Mouse (Mus musculus) left cerebral cortex, adult 2 months (tissue): ENCODE data around the gene Rbfox3. TPM values are rescaled to one million over a fixed set of nuclear protein-coding genes. Genes with fewer than 3 reads are reported as not detected.

Experiments used
- DNase-seq, 2 experiments: peaks; one replicate each; pipeline ENCODE4 v3.0.0; 2021 to 2022; ENCODE audit warnings: low spot score in 2 of 2, mixed read lengths in 1 of 2; ENCODE audit errors: extremely low spot score in 1 of 2
- H3K27ac ChIP-seq: fragments of 200-600 bp; 2 replicates; pipeline ENCODE4 v1.8.1; 2022
- H3K4me3 ChIP-seq: fragments of 200-600 bp; 2 replicates; pipeline ENCODE4 v1.8.1; 2022
- CTCF ChIP-seq: fragments of 200-600 bp; IDR thresholded peaks from 2 replicates; pipeline ENCODE4 v1.8.1; 2022; ENCODE audit warnings: antibody characterized with exemption, mild to moderate bottlenecking, moderate library complexity
- intact Hi-C: fragments of 180-260 bp; cut with DNase I; formaldehyde crosslinking; loops from one replicate; pipeline ENCODE4 v1.15.1; 2025
- total RNA-seq, 2 experiments: library from RNA; stranded (reverse); gene quantifications; 2 replicates each; pipeline ENCODE4 v1.2.3; 2021

The Rbfox3 gene
- total RNA-seq, 2 experiments from 2014 or later = 345 to 353 TPM

GRCm38 (mm10) chr11:118748622-118749021 is 162.8 kb downstream of the Rbfox3 start:
- TF ChIP-seq CTCF = no peak

DNA sequence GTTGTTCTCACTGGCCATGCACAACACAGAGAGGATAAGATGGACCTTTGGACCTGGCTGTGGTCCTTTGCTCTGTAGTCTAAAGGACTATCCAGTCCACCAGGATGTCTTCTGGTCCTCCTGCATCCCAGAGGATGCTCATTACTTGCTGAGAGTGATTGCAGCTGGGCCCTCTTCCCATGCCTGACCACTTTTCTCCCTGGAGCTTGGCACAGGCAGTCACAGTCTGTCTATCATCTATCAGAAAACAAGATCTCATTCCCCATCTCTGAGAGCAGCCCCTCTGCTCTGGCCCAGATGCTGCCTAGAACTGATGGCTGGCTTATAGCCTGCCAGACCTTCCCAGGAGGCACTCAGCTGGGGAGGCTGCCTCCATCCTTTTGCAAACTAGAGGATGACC is 166.1 kb downstream of the Rbfox3 start:
- no peak for DNase-seq
- H3K27ac ChIP-seq = peak overlapping the region; percentile 7
- no peak for TF ChIP-seq CTCF
- intact Hi-C loops = no loop called here
- H3K4me3 ChIP-seq = no peak overlapping the region

More at GRCm38 (mm10) chr11:118748622-118749021, 162.8 kb downstream of the Rbfox3 start:
- DNase-seq = no peak
- Histone ChIP-seq H3K27ac (no peak overlapping the region), H3K4me3 (no peak overlapping the region)
- intact Hi-C loops = no loop called here

GRCm38 (mm10) chr11:118744782-118745181 is 166.6 kb downstream of the Rbfox3 start:
- DNase-seq = peak; percentile 60 to 67
- Histone ChIP-seq H3K4me3 (no peak overlapping the region), H3K27ac (peak overlapping the region; percentile 7; the same call in 1 of the 2 replicates)
- intact Hi-C loops = loop anchor here (5.0 kb wide), 1 partner anchor 233 kb away; no protein-coding TSS in a partner anchor
- TF ChIP-seq CTCF = no peak

- intact Hi-C loops = loop anchor here (5.0 kb wide), 1 partner anchor 235 kb away; no protein-coding TSS in a partner anchor
- Histone ChIP-seq H3K27ac (no peak overlapping the region), H3K4me3 (no peak overlapping the region)
- peak; percentile 72 for TF ChIP-seq CTCF
- DNase-seq = peak in 1 of 2 experiments; percentile 66
Measured at GRCm38 (mm10) chr11:118742762-118743161, 168.6 kb downstream of the Rbfox3 start.

- intact Hi-C loops = loop anchor here (5.0 kb wide), 1 partner anchor 236 kb away; no protein-coding TSS in a partner anchor
- H3K27ac ChIP-seq = peak overlapping the region; percentile 36; the same call in 1 of the 2 replicates
- no peak for DNase-seq
- H3K4me3 ChIP-seq = no peak overlapping the region
- TF ChIP-seq CTCF = peak; percentile 53
Measured at GRCm38 (mm10) chr11:118741262-118741661, 170.1 kb downstream of the Rbfox3 start.

DNA sequence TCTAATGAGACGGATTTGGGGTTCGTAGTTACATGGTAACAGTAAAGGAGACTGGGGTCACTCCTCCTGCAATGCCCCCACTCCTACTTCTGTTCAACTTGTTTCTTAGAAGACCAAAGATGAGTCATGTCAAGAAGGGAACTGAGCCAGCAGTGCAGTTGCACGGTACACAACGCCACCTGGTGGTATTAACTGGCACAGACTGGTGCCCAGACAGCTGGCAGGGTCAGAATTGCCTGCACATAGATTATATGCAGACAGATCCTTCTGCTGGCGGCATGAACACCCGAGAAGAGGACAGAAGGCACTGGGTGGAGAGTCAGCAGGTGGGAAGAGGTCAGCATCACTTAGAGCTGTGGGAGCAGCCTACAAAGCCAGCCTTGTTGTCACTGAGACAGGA is 171.4 kb downstream of the Rbfox3 start:
- intact Hi-C loops = loop anchor here (5.0 kb wide), 1 partner anchor 237 kb away; no protein-coding TSS in a partner anchor
- Histone ChIP-seq H3K4me3 (no peak overlapping the region), H3K27ac (peak overlapping the region; percentile 77)
- TF ChIP-seq CTCF = peak; percentile 83
- DNase-seq = peak; percentile 77 to 78

- peak; percentile 84 to 90 for DNase-seq
- Histone ChIP-seq H3K27ac (peak overlapping the region; percentile 77), H3K4me3 (0 out of 2 replicates have a peak overlapping the region, but pooled peaks have one; percentile 16)
- TF ChIP-seq CTCF = peak; percentile 97
- intact Hi-C loops = loop anchor here (1.0 to 5.0 kb wide), 5 partner anchors 90 to 316 kb away; no protein-coding TSS in a partner anchor
Measured at GRCm38 (mm10) chr11:118738855-118739832, 172.3 kb downstream of the Rbfox3 start.

DNA sequence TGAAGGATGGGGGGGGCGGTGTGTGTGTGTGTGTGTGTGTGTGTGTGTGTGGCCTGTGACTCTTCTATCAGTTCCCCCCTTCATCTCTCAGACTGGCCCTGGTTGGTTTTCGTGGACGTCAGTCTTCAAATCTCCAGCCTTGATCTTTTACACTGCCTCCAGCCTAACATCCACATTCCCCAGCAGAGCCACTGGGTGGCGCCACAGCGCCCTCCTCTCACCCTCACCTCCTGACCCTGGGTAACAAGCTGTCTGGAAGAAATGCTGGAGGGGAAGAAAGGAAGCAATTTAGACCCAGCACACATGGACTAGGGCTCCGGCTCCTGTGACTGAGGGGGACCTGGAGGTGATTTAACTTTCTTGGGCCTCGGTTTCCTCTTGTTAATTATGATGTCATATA is 173.1 kb downstream of the Rbfox3 start:
- intact Hi-C loops = loop anchor here (2.0 to 5.0 kb wide), 4 partner anchors 90 to 316 kb away; no protein-coding TSS in a partner anchor
- Histone ChIP-seq H3K27ac (peak overlapping the region; percentile 56; the same call in 1 of the 2 replicates), H3K4me3 (no peak overlapping the region)
- TF ChIP-seq CTCF = peak; percentile 42
- DNase-seq = no peak

DNA sequence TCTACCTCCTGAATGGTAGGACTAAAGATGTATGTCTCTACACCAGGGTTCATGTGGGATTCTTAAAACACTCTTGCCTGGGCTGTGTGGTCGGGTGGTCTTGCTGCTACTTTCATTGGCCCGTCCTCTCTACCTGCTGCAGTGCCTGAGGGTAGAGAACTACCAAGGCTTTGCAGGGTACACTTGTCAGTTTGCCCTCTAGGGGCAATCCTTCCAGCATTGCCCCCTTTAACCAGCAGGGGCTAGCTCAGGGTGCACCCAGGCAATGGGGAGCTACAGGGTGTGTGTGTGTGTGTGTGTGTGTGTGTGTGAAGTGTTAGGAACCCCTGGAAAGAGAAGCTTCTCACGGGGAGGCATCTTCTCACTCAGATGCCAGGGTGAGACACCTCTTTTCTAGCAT is 173.6 kb downstream of the Rbfox3 start:
- DNase-seq = no peak
- TF ChIP-seq CTCF = peak; percentile 45
- intact Hi-C loops = loop anchor here (2.0 to 5.0 kb wide), 4 partner anchors 89 to 315 kb away; no protein-coding TSS in a partner anchor
- Histone ChIP-seq H3K4me3 (no peak overlapping the region), H3K27ac (no peak overlapping the region)

DNA sequence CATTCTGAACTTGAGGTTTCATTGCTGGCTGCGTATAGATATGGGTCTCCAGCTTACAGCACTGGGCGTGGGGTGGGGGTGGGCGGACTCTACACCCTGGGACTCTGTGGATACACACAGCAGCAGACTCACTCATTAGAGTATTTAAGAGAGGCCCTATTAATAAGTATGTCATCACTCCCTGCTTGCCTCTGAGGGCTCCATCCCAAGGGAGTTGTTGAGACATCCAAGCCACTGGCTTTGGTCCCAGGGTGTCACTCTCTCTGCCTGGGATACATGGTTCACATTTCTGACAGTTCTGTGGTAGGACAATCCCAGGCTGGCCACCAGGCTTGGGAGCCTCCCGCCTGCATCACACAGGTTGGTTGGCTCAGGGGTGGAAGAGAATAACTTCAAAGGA is 174.4 kb downstream of the Rbfox3 start:
- TF ChIP-seq CTCF = no peak
- intact Hi-C loops = loop anchor here (5.0 kb wide), 1 partner anchor 230 kb away; no protein-coding TSS in a partner anchor
- no peak for DNase-seq
- H3K4me3 ChIP-seq = no peak overlapping the region
- no peak overlapping the region for H3K27ac ChIP-seq

GRCm38 (mm10) chr11:118731655-118732054 is 179.7 kb downstream of the Rbfox3 start:
- H3K4me3 ChIP-seq = no peak overlapping the region
- intact Hi-C loops = no loop called here
- DNase-seq = no peak
- no peak overlapping the region for H3K27ac ChIP-seq
- TF ChIP-seq CTCF = no peak

DNA sequence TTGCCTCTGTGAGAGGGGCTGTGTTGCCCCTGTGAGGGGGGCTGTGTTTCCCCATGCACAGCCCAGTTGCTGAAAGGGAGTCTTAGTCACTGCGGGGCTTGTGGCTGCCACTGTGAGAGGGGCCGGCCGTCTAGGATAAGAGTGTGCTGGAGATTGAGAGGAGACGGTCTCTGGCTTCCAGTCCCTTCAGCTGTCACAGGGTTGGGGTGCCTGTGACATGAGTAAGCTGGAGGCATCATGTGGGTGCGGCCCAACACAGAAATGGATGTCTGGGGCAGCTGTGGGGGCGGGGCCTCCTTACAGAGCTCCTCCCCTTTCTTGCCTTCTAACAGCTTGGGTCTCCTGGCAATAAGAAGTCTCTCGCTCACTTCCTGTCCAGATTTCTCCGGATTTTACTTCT is 182.0 kb downstream of the Rbfox3 start:
- intact Hi-C loops = no loop called here
- Histone ChIP-seq H3K4me3 (no peak overlapping the region), H3K27ac (no peak overlapping the region)
- TF ChIP-seq CTCF = no peak
- DNase-seq = no peak
